Mouse (Mus musculus) cerebral cortex, adult 2 months (tissue): Measurements from ENCODE around the gene Sdhaf3.

Source experiments
- WGBS: fragments of 180-500 bp; shearing (Covaris S2); methylation state at CpG from one replicate; pipeline ENCODE4 v1.1.7; 2018; 5-methylcytosine and 5-hydroxymethylcytosine counted together

Sdhaf3 gene

DNA sequence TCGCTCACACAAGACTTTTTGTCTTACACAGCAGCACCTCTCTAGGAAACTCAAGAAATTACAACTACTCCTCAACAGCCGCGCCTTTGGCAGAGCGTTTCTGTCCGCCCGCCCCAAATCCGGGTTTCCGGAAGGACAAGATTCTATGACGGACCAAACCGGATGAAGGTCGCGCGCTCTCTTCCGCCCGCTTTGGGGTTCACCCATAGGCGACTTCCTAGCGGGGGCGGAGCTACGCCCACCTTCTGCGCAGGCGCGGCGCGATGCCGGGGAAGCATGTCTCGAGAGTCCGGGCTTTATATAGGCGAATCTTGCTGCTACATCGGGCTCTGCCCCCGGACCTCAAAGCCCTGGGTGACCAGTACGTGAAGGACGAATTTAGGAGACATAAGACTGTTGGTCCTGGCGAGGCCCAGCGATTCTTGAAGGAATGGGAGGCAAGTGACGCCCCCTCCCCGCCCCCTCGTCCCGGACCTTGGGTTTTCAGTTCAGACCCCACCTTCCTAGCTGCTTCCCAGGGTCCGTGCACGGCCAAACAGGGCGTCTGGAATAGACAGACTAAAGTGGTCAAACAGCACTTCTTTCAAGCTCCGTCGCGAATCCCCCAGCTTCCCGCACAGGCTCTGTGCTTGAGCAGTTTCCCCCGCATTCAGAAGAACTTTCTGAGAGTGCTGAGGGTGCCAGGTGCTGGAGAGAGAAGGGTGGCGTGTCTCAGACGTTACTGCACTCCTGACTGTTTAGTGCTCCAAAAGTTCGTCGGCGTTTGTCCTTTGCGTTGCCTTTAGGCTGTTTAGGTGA is at the start of gene Sdhaf3:
Sdhaf3 (plus strand) TSS at position 241 of the 798 bp plus-strand sequence.
- under 1% methylated on average over 52 of the region's 52 CpGs for WGBS

DNA sequence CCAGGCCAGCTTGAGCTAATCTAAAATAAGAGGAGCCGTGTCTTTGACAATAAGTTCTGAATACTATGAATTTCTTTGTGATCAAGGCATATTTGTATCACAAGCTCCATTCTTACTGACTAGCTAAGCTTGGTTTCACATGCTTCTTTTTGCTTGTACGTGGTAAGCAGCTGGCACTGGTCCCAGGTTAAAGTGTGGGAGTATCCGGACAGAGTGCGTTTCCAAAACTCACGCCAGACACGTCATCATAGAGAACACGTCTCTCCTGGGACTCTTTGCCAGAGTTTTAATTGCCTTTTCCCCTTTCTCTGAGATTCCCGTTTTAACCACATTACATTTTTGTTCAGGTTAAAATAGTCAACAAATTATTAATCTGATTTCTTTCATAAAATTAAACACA is 46.2 kb upstream of the Sdhaf3 start:
- 36% methylated on average over 8 of the region's 8 CpGs for WGBS

DNA sequence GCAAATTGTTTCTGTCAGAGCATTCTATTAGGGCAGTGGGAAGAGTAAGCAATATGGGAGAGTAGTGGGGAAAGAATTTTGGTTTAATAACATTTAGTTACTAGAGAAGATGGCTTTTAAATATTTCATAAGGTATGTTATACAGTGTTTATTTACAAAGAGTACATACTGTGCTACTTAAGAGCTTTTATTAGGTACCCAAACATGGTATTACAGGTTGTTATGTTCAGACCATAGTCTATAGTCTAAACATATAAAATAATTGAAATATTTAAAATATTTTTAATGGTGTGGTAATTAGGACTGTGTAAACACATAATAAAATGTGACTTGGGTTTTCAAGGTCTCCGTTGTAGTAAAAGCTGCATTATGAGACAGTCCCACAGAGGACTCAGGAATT is 41.5 kb upstream of the Sdhaf3 start:
- 96% methylated on average over 1 of the region's 1 CpGs for WGBS

DNA sequence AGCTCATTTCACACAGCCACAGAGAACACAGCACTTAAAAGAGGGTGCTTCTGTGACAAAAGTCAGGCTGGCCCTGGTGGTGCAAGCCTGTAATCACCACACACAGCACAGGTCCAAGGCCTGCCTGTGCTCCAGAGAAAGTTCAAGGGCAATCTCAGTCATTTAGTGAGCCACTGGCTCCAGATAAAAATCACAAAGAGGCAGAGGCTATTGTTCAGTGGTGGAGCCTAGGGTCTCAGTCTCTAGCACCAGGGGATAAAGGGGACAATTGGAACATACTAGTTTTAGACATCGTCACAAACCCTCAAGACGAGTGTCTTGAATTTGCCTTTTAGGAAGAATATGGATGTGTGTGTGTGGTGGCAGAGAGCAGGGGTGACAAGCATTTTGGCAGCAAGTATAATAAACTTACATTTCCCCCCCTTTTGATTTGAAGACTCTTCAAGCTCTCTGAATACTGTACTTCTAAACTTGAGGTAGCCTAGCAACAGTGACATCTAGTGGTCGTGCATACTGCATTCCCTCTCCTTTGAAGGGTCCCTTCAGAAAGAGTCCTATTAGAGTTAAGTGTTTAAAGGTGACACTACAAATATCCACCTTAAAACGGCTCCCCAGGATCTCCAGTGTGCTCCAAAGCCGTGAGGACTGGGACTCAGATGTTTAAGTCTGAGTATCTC is 40.8 kb upstream of the Sdhaf3 start:
- WGBS = 35% methylated on average over 5 of the region's 5 CpGs

DNA sequence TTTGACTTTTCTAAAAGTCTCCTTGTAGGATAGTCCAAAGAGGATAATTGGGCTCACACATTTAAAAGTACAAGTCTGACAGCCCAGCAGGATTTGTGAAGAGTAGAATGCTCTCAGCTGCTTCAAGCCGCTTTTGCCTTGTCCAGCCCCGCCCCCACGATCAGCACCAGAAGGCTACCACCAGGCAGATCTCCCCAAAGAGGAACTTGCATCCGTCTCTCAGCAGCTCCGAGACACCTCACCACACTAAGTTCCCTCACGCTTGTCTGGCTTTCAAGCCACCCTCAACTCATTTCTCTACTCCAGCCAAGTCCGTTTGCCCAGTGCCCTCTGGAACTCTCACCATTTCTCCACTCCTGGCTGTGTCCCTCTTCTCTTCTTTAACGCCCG is 40.3 kb upstream of the Sdhaf3 start:
- 55% methylated on average over 9 of the region's 9 CpGs for WGBS

DNA sequence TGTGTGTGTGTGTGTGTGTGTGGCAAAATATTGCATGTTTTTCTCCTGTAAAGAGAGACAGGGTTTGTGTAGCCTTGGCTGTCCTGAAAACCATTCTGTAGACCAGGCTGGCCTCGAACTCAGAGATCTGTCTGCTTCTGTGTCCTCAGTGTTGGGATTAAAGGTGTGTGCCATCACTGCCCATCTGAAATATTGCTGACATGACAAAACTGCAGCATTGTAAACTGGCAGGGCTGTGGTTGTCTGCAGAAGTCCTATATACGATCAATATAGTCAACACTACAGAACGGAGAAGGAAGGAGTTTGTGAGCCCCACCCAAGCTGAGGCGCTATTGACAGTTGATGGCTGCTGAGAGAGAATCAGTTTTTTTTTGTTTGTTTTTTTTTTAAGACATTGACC is 38.5 kb upstream of the Sdhaf3 start:
- WGBS = 95% methylated on average over 4 of the region's 4 CpGs

DNA sequence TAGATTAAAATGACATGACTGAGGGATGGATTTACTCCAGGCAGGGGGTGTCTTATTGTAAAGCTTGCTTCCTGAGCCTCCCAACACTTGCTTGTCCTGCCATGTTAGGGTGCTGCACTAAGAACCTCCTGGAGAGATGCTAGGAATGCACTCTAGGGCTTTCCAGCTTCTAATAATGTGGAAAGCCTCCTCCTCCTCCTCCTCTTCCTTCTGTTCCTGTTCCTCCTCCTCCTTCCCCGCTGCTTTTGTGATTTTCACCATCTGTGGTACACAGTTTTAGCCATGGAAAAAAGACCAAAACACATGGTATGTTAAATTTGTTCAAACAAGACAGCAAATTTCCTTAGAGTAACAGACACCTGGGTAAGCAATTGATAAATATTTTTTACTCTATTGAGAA is 30.5 kb upstream of the Sdhaf3 start:
- 33% methylated on average over 1 of the region's 1 CpGs for WGBS

DNA sequence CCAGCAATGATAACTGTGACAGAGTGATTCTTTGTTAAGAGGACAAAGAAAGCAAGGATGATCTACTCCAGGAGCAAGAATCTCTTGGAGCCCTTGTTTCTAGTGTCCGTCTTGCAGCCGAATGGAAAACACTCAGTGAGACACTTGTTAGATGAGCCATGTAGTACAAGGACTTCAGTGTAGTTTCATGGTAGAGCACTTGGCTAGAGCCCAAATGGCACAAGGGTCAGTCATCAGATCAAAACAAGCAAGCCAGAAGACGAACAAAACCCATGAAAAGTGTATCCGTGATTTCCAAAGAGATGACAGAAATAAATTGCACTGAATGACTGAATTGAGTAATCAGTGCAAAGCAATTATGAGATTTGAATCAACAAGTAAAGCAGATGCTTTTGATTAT is 25.0 kb upstream of the Sdhaf3 start:
- WGBS = 69% methylated on average over 4 of the region's 4 CpGs

DNA sequence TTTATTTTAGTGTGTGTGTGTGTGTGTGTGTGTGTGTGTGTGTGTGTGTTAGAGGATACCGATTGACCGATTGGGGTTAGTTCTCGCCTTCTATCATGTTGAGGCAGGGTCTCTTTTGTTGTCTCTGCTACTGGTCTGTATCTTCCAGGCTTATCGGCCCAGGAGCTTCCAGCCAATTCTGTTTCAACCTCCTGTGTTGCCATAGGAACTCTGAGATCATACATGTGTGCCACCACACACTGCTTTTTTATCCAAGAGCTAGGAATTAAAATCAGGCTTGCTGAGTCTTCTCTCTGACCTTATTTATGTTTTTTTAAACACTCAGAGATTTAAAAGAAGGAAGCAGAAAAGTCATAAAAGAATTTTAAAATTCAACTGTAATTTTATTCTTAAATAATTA is 24.3 kb upstream of the Sdhaf3 start:
- WGBS = 66% methylated on average over 4 of the region's 4 CpGs

DNA sequence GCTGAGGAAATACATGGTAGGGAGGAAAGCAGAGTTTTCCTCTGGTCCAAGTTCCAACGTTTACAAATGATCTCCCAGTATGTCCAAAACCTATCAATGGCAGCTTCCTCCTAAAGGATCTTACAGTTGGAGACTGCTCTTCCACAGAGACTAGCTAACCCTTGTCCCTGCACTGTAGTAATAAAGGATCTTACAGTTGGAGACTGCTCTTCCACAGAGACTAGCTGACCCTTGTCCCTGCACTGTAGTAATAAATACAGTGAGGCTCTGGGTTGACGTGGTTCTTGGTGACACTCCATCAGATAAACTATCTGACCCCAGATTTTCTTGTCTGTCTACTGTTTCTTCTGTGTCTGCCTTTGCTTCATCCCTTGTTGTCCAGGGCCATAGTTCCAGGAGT is 15.0 kb upstream of the Sdhaf3 start:
- WGBS = 77% methylated on average over 2 of the region's 2 CpGs

DNA sequence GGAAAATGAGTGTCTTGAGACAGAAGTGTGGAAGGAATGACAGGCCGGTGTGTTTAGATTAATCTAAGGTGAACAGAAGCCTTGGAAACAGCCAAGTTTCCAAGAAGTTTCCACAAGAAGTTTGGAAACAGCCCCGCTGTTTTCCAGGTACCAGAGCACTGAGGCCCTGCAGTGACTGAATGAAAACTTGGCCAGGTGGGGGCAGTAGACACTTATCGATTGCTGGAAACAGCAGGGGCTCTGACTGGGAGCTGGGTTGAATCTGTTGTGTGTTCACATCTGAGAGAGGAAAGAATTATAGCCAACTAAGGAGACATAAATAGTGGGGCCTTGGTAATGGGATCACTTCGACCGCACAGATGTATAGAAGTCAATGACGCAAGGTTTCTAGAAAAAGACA is 13.0 kb upstream of the Sdhaf3 start:
- 66% methylated on average over 6 of the region's 6 CpGs for WGBS

DNA sequence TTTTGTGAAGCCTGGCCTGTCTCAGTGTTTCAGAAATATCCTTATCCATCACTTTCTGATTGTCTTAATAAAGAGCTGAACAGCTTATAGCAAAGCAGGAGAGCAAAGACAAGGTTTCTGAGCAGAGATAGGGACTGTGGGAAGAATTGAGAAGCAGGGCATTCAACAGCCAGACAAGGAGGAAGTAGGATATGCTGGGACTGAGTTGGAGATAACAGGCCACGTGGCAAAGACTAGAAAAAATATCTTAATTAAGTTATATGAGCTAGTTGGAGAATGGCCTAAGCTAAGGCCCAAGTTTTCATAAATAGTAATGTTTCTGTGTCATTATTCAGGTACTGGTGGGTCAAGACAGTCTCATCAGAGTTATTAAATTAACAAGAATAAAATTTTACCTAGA is 8.2 kb upstream of the Sdhaf3 start:
- WGBS = 50% methylated on average over 1 of the region's 1 CpGs

DNA sequence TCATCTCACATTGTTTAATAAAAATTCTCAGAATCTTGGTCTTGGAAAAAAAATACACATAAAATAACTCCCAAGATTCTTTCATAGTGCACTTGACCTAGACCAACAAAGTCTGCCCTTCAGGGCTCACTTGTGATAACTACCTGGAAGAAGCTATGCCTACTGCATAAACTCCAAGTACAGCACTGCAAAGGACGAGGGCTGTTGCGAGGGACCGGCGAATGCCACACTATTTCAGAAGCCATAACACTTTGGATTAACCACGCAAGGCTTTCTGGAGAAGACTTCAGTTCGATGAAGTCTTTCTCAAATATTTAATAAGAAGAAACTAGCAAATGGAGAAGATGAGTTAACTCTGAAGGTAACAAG is 425 bp upstream of the Sdhaf3 start:
- 30% methylated on average over 6 of the region's 6 CpGs for WGBS

DNA sequence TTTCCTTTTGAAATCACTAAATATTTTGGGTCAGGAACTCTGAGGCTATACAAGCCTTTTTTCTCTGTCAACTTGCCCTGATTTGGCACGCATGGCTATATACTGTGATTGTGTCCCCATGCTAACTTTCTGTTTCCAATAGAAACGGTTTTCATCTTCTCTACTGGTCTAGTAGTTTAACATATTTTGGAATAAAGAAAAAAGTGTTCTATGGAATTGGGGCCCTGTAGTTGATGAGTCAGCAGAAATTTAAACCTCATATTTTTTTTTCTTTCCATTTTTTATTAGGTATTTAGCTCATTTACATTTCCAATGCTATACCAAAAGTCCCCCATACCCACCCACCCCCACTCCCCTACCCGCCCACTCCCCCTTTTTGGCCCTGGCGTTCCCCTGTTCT is 3.4 kb downstream of the Sdhaf3 start:
- WGBS = 79% methylated on average over 2 of the region's 4 CpGs

DNA sequence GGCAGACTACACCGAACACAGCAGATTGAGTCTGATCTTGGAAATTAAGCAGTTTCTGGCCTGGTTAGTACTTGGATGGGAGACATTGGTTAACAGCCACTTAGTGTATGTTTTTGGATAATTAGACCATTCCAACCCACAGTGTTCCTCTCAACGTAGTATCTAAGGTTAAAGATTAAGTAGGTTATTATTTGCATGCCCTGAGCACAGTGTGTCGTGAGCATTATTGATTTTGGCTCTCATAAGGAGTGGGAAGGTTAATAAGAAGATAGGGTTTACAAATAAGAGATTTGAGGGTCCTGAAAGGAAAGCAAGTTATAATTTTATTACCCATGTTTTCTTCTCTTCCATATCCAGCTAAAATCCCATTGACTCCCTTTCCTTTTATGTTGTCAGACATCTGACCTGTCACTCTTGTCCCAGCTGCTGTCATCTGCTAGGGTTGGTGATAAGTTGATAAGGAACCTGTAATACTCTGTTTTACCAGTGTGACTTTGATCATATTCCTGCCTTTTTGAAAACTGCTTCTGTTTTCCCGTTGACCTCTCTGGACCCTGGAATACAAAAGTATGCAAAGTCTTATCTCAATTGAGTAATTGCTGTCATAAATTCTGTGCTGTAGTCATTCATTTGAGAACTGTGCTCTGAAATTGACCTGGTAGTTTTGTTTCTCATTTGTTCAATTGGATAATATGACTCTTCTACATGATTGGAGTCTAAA is 41.6 kb downstream of the Sdhaf3 start:
- WGBS = 90% methylated on average over 4 of the region's 4 CpGs

DNA sequence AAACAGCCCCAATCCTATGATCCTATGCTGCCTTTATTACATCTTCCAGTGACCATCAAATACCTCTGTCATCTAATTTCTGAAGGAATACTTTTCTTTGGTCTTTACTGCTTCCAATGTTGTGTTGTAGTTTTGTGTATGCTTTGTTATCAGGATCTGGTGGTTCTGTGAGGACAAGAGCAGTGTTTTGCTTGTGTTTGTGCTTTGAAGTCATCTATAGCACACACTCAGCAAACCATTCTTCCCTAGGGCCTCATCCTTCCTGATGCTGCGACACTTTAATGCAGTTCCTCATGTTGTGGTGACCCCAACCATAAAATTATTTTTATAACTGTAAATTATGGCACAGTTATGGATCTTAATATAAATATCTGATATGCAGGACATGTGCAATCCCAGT is 42.2 kb downstream of the Sdhaf3 start:
- WGBS = 95% methylated on average over 1 of the region's 1 CpGs

DNA sequence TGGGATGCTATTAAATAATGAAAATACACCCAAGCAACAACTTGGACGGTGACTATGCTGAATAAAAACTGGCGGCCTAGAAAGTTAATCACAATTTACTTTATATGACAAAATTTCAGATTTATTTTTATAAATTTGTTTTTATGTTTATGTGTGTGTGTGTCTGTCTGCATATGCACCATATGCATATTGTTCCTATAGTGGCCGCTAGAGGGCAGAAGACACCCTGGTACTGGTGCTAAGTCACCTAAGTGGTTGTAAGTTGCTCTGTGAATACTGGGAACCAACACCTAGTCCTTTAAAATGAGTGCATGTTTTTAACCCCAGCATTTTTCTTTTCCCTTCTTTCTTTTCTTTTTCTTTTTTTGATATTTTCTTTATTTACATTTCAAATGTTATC is 43.2 kb downstream of the Sdhaf3 start:
- 91% methylated on average over 3 of the region's 3 CpGs for WGBS

DNA sequence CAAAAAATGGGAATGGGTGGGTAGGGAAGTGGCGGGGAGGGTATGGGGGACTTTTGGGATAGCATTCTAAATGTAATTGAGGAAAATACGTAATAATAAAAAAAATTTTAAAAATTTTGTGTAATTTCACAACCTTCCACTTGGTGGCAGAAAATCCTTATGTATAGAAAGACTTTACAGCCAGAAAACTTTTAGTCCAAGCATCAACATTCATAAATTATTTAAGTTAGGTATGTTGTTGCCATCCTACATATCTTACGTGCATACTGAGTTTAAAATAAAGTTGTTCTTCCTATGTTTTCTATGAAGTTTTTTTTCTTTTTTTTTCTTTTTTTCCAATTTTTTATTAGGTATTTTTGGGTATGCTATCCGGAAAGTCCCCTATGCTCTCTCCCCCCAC is 47.3 kb downstream of the Sdhaf3 start:
- 57% methylated on average over 4 of the region's 4 CpGs for WGBS

DNA sequence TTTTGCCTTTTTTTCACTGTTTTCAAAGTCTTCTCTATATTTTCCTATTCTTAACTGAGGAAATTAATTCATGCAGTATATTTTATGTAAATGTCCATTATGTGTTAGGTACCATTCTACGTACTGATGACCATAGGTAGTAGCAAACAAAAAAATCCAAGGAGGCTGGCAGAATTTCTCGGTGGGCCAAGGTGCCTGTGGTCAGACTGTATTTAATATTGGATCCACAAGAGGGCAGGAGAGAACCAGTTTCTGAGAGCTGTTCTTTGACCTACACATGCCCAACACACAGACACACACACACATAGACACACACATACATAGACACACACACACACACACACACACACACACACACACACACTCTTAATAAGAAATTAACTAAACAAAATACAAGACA is 48.2 kb downstream of the Sdhaf3 start:
- WGBS = 50% methylated on average over 2 of the region's 2 CpGs

DNA sequence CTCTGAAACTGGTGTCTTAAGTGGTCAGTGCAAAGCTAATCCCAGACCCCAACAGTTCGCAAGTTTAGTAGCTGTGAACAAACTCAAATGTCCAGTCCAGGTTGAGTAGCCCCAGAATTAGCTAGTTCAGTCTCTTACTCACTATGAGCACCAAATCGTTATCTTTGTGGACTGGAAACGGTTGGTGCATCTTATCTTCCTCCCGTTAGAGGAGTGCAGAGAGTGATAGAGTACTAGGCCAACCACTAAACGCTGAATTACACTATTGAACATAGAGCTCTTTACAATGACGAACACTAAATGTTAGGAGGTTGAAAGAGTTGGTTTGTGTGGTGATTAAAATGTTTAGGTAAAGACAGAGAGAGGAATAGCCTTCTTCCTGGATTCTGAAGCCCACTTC is 82.3 kb downstream of the Sdhaf3 start:
- WGBS = 95% methylated on average over 6 of the region's 6 CpGs

DNA sequence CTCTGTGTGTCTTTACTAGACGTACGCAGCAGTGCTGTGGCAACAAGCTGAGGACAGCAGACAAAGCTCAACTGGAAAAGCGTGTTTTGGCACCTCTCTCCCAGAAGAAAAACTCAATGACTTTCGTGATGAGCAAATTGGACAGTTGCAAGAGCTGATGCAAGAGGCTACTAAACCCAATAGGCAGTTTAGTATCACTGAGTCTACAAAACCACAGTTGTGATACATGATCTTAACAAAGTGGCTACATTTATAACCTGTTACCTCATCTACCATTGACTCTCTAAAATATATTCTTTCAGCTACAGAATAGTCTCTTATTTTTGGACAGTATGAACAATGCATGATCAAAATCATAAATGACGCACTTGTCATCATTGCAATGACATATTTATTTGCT is 83.0 kb downstream of the Sdhaf3 start:
- WGBS = 92% methylated on average over 5 of the region's 5 CpGs

DNA sequence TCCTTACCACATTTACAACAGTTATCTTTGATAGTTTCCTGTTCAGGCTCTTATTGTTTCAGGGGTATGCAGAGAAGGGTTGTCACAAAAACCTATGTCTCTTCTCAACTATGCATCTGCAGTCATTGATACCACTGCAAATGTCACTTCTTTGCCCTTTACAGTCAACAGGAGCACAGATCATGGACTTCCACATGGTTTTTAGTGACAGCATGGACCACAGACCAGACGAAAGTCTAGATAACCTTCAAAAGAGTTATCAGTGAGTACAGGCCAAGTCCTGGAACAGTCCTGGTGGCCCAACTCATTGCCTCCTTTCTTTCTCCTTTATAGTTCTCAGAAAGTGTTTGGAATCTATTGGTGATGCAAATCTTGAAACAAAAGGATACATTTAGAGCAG is 86.1 kb downstream of the Sdhaf3 start:
- 83% methylated on average over 1 of the region's 1 CpGs for WGBS

DNA sequence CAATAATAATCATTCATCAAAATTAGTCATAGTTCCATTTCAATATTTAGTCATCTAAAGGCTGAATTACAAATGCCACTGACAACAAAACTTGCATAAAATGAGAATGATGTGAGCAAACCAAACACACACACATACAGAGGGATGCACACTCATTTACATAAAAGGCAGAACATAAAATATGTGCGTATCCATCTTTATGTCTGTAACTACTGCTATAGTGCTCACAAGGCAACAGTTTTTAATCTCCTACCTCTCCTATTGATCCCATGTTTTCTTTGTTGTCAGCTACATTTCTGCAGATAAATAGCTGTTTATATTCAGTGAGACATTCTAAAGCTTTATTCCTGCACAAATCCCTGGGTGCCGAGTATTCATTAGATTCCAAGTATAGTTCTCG is 107.0 kb downstream of the Sdhaf3 start:
- WGBS = 87% methylated on average over 3 of the region's 3 CpGs
